Mouse (Mus musculus) midbrain, embryonic 11.5 days (tissue): ENCODE results near the gene Atp11c. TPM values are rescaled to one million over a fixed set of nuclear protein-coding genes. Genes with fewer than 3 reads are reported as not detected.

Experiments
- ATAC-seq: fragments of 200-750 bp; cut with Nextera tagmentation; 2 replicates; pipeline ENCODE4 v1.8.0; 2017; ENCODE audit warnings: moderate TSS enrichment, moderate library complexity; ENCODE audit not compliant: low FRiP score
- DNase-seq: peaks from one replicate; pipeline ENCODE4 v3.0.0; 2015; ENCODE audit warnings: low spot score; ENCODE audit errors: missing footprints
- H3K27ac ChIP-seq: fragments of 300-500 bp; sonication (generic); 2 replicates; pipeline ENCODE4 v1.5.1; 2014; ENCODE audit warnings: low read depth, low read length
- H3K27me3 ChIP-seq: fragments of 300-500 bp; sonication (generic); 2 replicates; pipeline ENCODE4 v1.6.1; 2014; ENCODE audit warnings: mild to moderate bottlenecking, low read length, moderate library complexity, mixed read lengths; ENCODE audit not compliant: control insufficient read depth, insufficient read depth
- H3K36me3 ChIP-seq: fragments of 300-500 bp; sonication (generic); 2 replicates; pipeline ENCODE4 v1.6.1; 2014; ENCODE audit warnings: mild to moderate bottlenecking, low read length, moderate library complexity, mixed read lengths; ENCODE audit not compliant: control insufficient read depth, insufficient read depth
- H3K4me1 ChIP-seq: fragments of 300-500 bp; sonication (generic); 2 replicates; pipeline ENCODE4 v1.6.1; 2014; ENCODE audit warnings: low read length; ENCODE audit not compliant: control insufficient read depth, insufficient read depth
- H3K4me2 ChIP-seq: fragments of 300-500 bp; sonication (generic); 2 replicates; pipeline ENCODE4 v1.6.1; 2014; ENCODE audit warnings: mild to moderate bottlenecking, moderate library complexity
- H3K4me3 ChIP-seq: fragments of 300-500 bp; sonication (generic); 2 replicates; pipeline ENCODE4 v1.5.1; 2014; ENCODE audit warnings: low read depth, low read length
- H3K9ac ChIP-seq: fragments of 300-500 bp; sonication (generic); 2 replicates; pipeline ENCODE4 v1.6.1; 2014; ENCODE audit warnings: low read length
- H3K9me3 ChIP-seq: fragments of 300-500 bp; sonication (generic); 2 replicates; pipeline ENCODE4 v1.6.1; 2016; ENCODE audit warnings: low read length; ENCODE audit not compliant: control insufficient read depth
- WGBS: fragments of 180-500 bp; shearing (Covaris S2); extraction: QIAGEN DNeasy Blood & Tissue Kit; methylation state at CpG from one replicate; pipeline ENCODE4 v1.1.7; 2014; 5-methylcytosine and 5-hydroxymethylcytosine counted together
- polyA plus RNA-seq: library from polyadenylated mRNA; unstranded; fragments of >200 nt; fragmentation: Nextera tagmentation; extraction: Ambion mirVana; gene quantifications from 2 replicates; pipeline ENCODE4 v1.2.1, GENCODE M21; 2014

Gene Atp11c
- polyA plus RNA-seq: 15.6 and 17.7 TPM in 2 replicates

- no peaks in the 10 kb centered on the region for H3K4me1 ChIP-seq
- H3K9ac ChIP-seq: no peak within 1 kb of the TSS
- H3K27ac ChIP-seq: no peak within 1 kb of the TSS
- DNase-seq (no peak), ATAC-seq (no peak)
- no peak within 1 kb of the TSS for H3K4me3 ChIP-seq
- 85% methylated on average over 2 of the region's 2 CpGs for WGBS
- H3K36me3 ChIP-seq: no peaks in the 10 kb centered on the region
- no peaks in the 10 kb centered on the region for H3K9me3 ChIP-seq
- H3K27me3 ChIP-seq: no peaks in the 10 kb centered on the region
- no peak within 1 kb of the TSS for H3K4me2 ChIP-seq
Observed at GRCm38 (mm10) chrX:60592598-60592997, at the start of gene Atp11c. TSS of gene Atp11c (minus strand) at chrX:60592698.

- Histone ChIP-seq H3K27ac (no peak overlapping the region), H3K9me3 (no peaks in the 10 kb centered on the region), H3K27me3 (no peaks in the 10 kb centered on the region), H3K36me3 (no peaks in the 10 kb centered on the region), H3K4me3 (no peak overlapping the region), H3K9ac (no peak overlapping the region), H3K4me1 (no peaks in the 10 kb centered on the region), H3K4me2 (no peak overlapping the region)
- ATAC-seq (no peak), DNase-seq (peak; percentile 85)
- 35% methylated on average over 3 of the region's 3 CpGs for WGBS
Observed at GRCm38 (mm10) chrX:60609202-60609601, 16.7 kb upstream of the Atp11c start.

- no peaks in the 10 kb centered on the region for H3K4me1 ChIP-seq
- ATAC-seq (peak; percentile 76), DNase-seq (no peak)
- H3K4me2 ChIP-seq: no peak overlapping the region
- no peak overlapping the region for H3K9ac ChIP-seq
- no peaks in the 10 kb centered on the region for H3K9me3 ChIP-seq
- 17% methylated on average over 1 of the region's 1 CpGs for WGBS
- no peak overlapping the region for H3K4me3 ChIP-seq
- no peaks in the 10 kb centered on the region for H3K36me3 ChIP-seq
- H3K27ac ChIP-seq: no peak overlapping the region
- no peaks in the 10 kb centered on the region for H3K27me3 ChIP-seq
Observed at GRCm38 (mm10) chrX:60570539-60570938, 22.0 kb downstream of the Atp11c start.

- Histone ChIP-seq H3K9ac (no peak overlapping the region), H3K4me1 (no peaks in the 10 kb centered on the region), H3K36me3 (no peaks in the 10 kb centered on the region), H3K9me3 (no peaks in the 10 kb centered on the region), H3K27me3 (no peaks in the 10 kb centered on the region), H3K4me2 (no peak overlapping the region), H3K4me3 (no peak overlapping the region), H3K27ac (no peak overlapping the region)
- DNase-seq: no peak
- ATAC-seq: peak; percentile 68; the same call in 1 of the 2 replicates
Observed at GRCm38 (mm10) chrX:60569047-60569446, 23.5 kb downstream of the Atp11c start.

- H3K27me3 ChIP-seq: no peaks in the 10 kb centered on the region
- H3K36me3 ChIP-seq: no peaks in the 10 kb centered on the region
- H3K9ac ChIP-seq: no peak overlapping the region
- H3K4me3 ChIP-seq: no peak overlapping the region
- H3K9me3 ChIP-seq: no peaks in the 10 kb centered on the region
- H3K27ac ChIP-seq: no peak overlapping the region
- DNase-seq (no peak), ATAC-seq (peak; percentile 61; the same call in 1 of the 2 replicates)
- 25% methylated on average over 4 of the region's 4 CpGs for WGBS
- H3K4me1 ChIP-seq: 0 out of 2 replicates have a peak, but pooled peaks cover 3% of the 10 kb centered on the region
- H3K4me2 ChIP-seq: no peak overlapping the region
Observed at GRCm38 (mm10) chrX:60555242-60555641, 37.3 kb downstream of the Atp11c start.

- 15% methylated on average over 45 of the region's 113 CpGs for WGBS
- ATAC-seq: peak; percentile 85
- Histone ChIP-seq H3K4me3 (peak overlapping the region; percentile 51), H3K4me1 (peaks cover 4% of the 10 kb centered on the region), H3K9ac (peak overlapping the region; percentile 75), H3K27ac (peak overlapping the region; percentile 82), H3K9me3 (no peaks in the 10 kb centered on the region), H3K4me2 (peak overlapping the region; percentile 50), H3K27me3 (no peaks in the 10 kb centered on the region), H3K36me3 (no peaks in the 10 kb centered on the region)
- DNase-seq: peak; percentile 92
Observed at GRCm38 (mm10) chrX:60547444-60548304, 44.8 kb downstream of the Atp11c start.

GRCm38 (mm10) chrX:60547098-60547443 lies 45.4 kb downstream of the Atp11c start:
- peak overlapping the region; percentile 82 for H3K27ac ChIP-seq
- peaks cover 4% of the 10 kb centered on the region for H3K4me1 ChIP-seq
- DNase-seq: peak; percentile 92
- peak; percentile 33 for ATAC-seq
- no peaks in the 10 kb centered on the region for H3K27me3 ChIP-seq
- H3K9me3 ChIP-seq: no peaks in the 10 kb centered on the region
- H3K9ac ChIP-seq: peak overlapping the region; percentile 75
- H3K4me2 ChIP-seq: peak overlapping the region; percentile 50
- peak overlapping the region; percentile 51 for H3K4me3 ChIP-seq
- WGBS: 26% methylated on average over 16 of the region's 16 CpGs
- H3K36me3 ChIP-seq: no peaks in the 10 kb centered on the region

GRCm38 (mm10) chrX:60545906-60546305 lies 46.6 kb downstream of the Atp11c start:
- DNase-seq (no peak), ATAC-seq (no peak)
- H3K27ac ChIP-seq: no peak overlapping the region
- no peak overlapping the region for H3K4me3 ChIP-seq
- WGBS: 21% methylated on average over 3 of the region's 3 CpGs
- H3K4me2 ChIP-seq: no peak overlapping the region
- H3K36me3 ChIP-seq: no peaks in the 10 kb centered on the region
- peaks cover 4% of the 10 kb centered on the region for H3K4me1 ChIP-seq
- no peaks in the 10 kb centered on the region for H3K27me3 ChIP-seq
- H3K9ac ChIP-seq: no peak overlapping the region
- H3K9me3 ChIP-seq: no peaks in the 10 kb centered on the region

GRCm38 (mm10) chrX:60545444-60545843 lies 47.1 kb downstream of the Atp11c start:
- H3K36me3 ChIP-seq: no peaks in the 10 kb centered on the region
- ATAC-seq: no peak
- H3K9ac ChIP-seq: no peak overlapping the region
- H3K4me1 ChIP-seq: peaks cover 4% of the 10 kb centered on the region
- no peaks in the 10 kb centered on the region for H3K9me3 ChIP-seq
- no peak overlapping the region for H3K4me2 ChIP-seq
- WGBS: 15% methylated on average over 1 of the region's 1 CpGs
- H3K27me3 ChIP-seq: no peaks in the 10 kb centered on the region
- no peak for DNase-seq
- H3K4me3 ChIP-seq: no peak overlapping the region
- H3K27ac ChIP-seq: no peak overlapping the region
